Comparison of ENCODE assay signal across 15 mouse cellular contexts in genomic region chr1:138418610-138419009, GRCm38 (mm10).
DNase-seq lines count a peak whose midpoint lies in the region; ATAC-seq and TF ChIP-seq lines count a peak whose summit lies in the region.
"Had no signal": no experiment of that assay in that cellular context is flagged by ENCODE, and none has a peak within 500 bp of the region (broad histone marks: within the 10 kb centered on the region; RNA-seq: fewer than 3 reads in every experiment).

No protein-coding gene starts in this region.

- no peak overlapping the region for H3K4me3 ChIP-seq in hindbrain, postnatal 0 days (ENCODE audit: low read length)
- no peak overlapping the region for H3K4me3 ChIP-seq in hindbrain, embryonic 10.5 days
- H3K4me3 ChIP-seq in lung, embryonic 14.5 days (ENCODE audit: low read depth, low read length), result no peak overlapping the region
- no peak overlapping the region for H3K4me3 ChIP-seq in intestine, embryonic 16.5 days (ENCODE audit: low read length)
- H3K4me3 ChIP-seq: heart, embryonic 13.5 days; midbrain, embryonic 10.5 days had no signal

- H3K27me3 ChIP-seq in hindbrain, postnatal 0 days (ENCODE audit: insufficient read depth, low read length), result no peaks in the 10 kb centered on the region
- H3K27me3 ChIP-seq in hindbrain, embryonic 10.5 days (ENCODE audit: insufficient read depth, poor library complexity, severe bottlenecking), result no peaks in the 10 kb centered on the region
- no peaks in the 10 kb centered on the region for H3K27me3 ChIP-seq in lung, embryonic 14.5 days (ENCODE audit: insufficient read depth, low read length)
- no peaks in the 10 kb centered on the region for H3K27me3 ChIP-seq in intestine, embryonic 16.5 days (replicated peaks; ENCODE audit: control insufficient read depth, insufficient read depth, low read length)
- H3K27me3 ChIP-seq: heart, embryonic 13.5 days had no signal

- WGBS in hindbrain, postnatal 0 days, result 70% methylated on average over 3 of the region's 3 CpGs
- WGBS in hindbrain, embryonic 10.5 days, result 73% methylated on average over 3 of the region's 3 CpGs
- WGBS in lung, embryonic 14.5 days, result 60% methylated on average over 3 of the region's 3 CpGs
- WGBS in intestine, embryonic 16.5 days, result 72% methylated on average over 3 of the region's 3 CpGs

- peak; percentile 3 for DNase-seq in adrenal gland, adult 2 months
- no peak for DNase-seq in adrenal gland, postnatal 10 days
- no peak for DNase-seq in hindbrain, postnatal 0 days (ENCODE audit: low spot score)
- no peak for DNase-seq in hindbrain, embryonic 10.5 days (ENCODE audit: low spot score)
- DNase-seq in lung, embryonic 14.5 days, result peak; percentile 4
- no peak for DNase-seq in lung, postnatal 4 days
- DNase-seq in induced T-regulatory cell, adult 2 months (ENCODE audit: low read depth), result peak; percentile 35
- DNase-seq: adrenal gland, postnatal 25 days; cerebellum, adult 9-11 months; thymus, postnatal 4 days had no signal

- no peaks in the 10 kb centered on the region for H3K4me1 ChIP-seq in hindbrain, postnatal 0 days (ENCODE audit: insufficient read depth, low read length)
- H3K4me1 ChIP-seq in hindbrain, embryonic 10.5 days (replicated peaks), result no peaks in the 10 kb centered on the region
- H3K4me1 ChIP-seq in lung, embryonic 14.5 days (ENCODE audit: insufficient read depth), result no peaks in the 10 kb centered on the region
- no peaks in the 10 kb centered on the region for H3K4me1 ChIP-seq in intestine, embryonic 16.5 days (ENCODE audit: control insufficient read depth, insufficient read depth, low read length)
- H3K4me1 ChIP-seq: midbrain, embryonic 10.5 days had no signal

- H3K27ac ChIP-seq in hindbrain, postnatal 0 days, result no peak overlapping the region
- H3K27ac ChIP-seq in hindbrain, embryonic 10.5 days, result no peak overlapping the region
- H3K27ac ChIP-seq in lung, embryonic 14.5 days (ENCODE audit: low read depth), result no peak overlapping the region
- H3K27ac ChIP-seq in intestine, embryonic 16.5 days (ENCODE audit: low read length), result no peak overlapping the region
- H3K27ac ChIP-seq: heart, embryonic 13.5 days; hindbrain, embryonic 14.5 days; midbrain, embryonic 10.5 days had no signal

- no peaks in the 10 kb centered on the region for H3K9me3 ChIP-seq in hindbrain, postnatal 0 days (ENCODE audit: low read length)
- no peaks in the 10 kb centered on the region for H3K9me3 ChIP-seq in hindbrain, embryonic 10.5 days
- no peaks in the 10 kb centered on the region for H3K9me3 ChIP-seq in lung, embryonic 14.5 days (ENCODE audit: low read depth, low read length)
- no peaks in the 10 kb centered on the region for H3K9me3 ChIP-seq in intestine, embryonic 16.5 days (ENCODE audit: control insufficient read depth, low read length)
- H3K9me3 ChIP-seq: G1E; heart, embryonic 13.5 days; midbrain, embryonic 10.5 days had no signal

- no peak overlapping the region for H3K9ac ChIP-seq in hindbrain, postnatal 0 days (replicated peaks; ENCODE audit: low read length)
- H3K9ac ChIP-seq in lung, embryonic 14.5 days, result no peak overlapping the region
- H3K9ac ChIP-seq in intestine, embryonic 16.5 days (ENCODE audit: low read depth, low read length), result no peak overlapping the region
- H3K9ac ChIP-seq: heart, embryonic 13.5 days; hindbrain, embryonic 14.5 days had no signal

- H3K36me3 ChIP-seq in hindbrain, postnatal 0 days (ENCODE audit: insufficient read depth, low read length), result no peaks in the 10 kb centered on the region
- H3K36me3 ChIP-seq in hindbrain, embryonic 10.5 days, result no peaks in the 10 kb centered on the region
- no peaks in the 10 kb centered on the region for H3K36me3 ChIP-seq in lung, embryonic 14.5 days (ENCODE audit: insufficient read depth)
- H3K36me3 ChIP-seq in intestine, embryonic 16.5 days (ENCODE audit: control insufficient read depth, insufficient read depth, low read length), result no peaks in the 10 kb centered on the region
- H3K36me3 ChIP-seq: G1E; heart, embryonic 13.5 days; midbrain, embryonic 10.5 days had no signal

- H3K4me2 ChIP-seq in hindbrain, postnatal 0 days (ENCODE audit: low read depth, low read length), result no peak overlapping the region
- no peak overlapping the region for H3K4me2 ChIP-seq in lung, embryonic 14.5 days
- H3K4me2 ChIP-seq in intestine, embryonic 16.5 days (ENCODE audit: low read depth, low read length), result no peak overlapping the region
- H3K4me2 ChIP-seq: heart, embryonic 13.5 days; hindbrain, embryonic 14.5 days had no signal

- ATAC-seq in hindbrain, postnatal 0 days, result no peak
- ATAC-seq in lung, embryonic 14.5 days (ENCODE audit: insufficient read depth), result no peak
- no peak for ATAC-seq in intestine, embryonic 16.5 days

- TF ChIP-seq CTCF in hindbrain, postnatal 0 days (IDR thresholded peaks at IDR 0.05; ENCODE audit: low read depth), result peak; percentile 29; the same call in 1 of the 2 replicates
- no peak for TF ChIP-seq CTCF in lung, embryonic 14.5 days (IDR thresholded peaks at IDR 0.05; ENCODE audit: low read depth)

Comparison
In these comparisons a context has a peak if more than half of its experiments do, and no peak if none do; other contexts are left out.
1. DNase-seq: peak in adrenal gland, adult 2 months (single experiment), lung, embryonic 14.5 days (single experiment) and induced T-regulatory cell, adult 2 months (single experiment); none in adrenal gland, postnatal 10 days (single experiment), hindbrain, postnatal 0 days (single experiment), hindbrain, embryonic 10.5 days (single experiment) and lung, postnatal 4 days (0 of 2).